Mouse (Mus musculus) neural tube, embryonic 13.5 days (tissue): ENCODE results near the gene Actb. TPM values are rescaled to one million over a fixed set of nuclear protein-coding genes. Genes with fewer than 3 reads are reported as not detected.
A peak's percentile ranks its signal among the peaks of the same experiment; 100 is the strongest.
"Not testable (repeated sequence)": the region's sequence is repeated elsewhere in the genome, so short reads cannot be mapped to it uniquely, and the experiment has no call there.

Experiments
- ATAC-seq: fragments of 200-750 bp; cut with Nextera tagmentation; 2 replicates; pipeline ENCODE4 v1.8.0; 2017; ENCODE audit warnings: low read depth, mild to moderate bottlenecking, moderate TSS enrichment, moderate library complexity
- H3K27ac ChIP-seq: fragments of 300-500 bp; sonication (generic); replicated peaks from 2 replicates; pipeline ENCODE4 v1.5.1; 2015; ENCODE audit warnings: moderate library complexity, mild to moderate bottlenecking, inconsistent platforms
- H3K27me3 ChIP-seq: fragments of 300-500 bp; sonication (generic); 2 replicates; pipeline ENCODE4 v1.6.1; 2015; ENCODE audit warnings: mild to moderate bottlenecking, inconsistent platforms
- H3K36me3 ChIP-seq: fragments of 300-500 bp; sonication (generic); 2 replicates; pipeline ENCODE4 v1.6.1; 2015; ENCODE audit warnings: mild to moderate bottlenecking, inconsistent platforms
- H3K4me1 ChIP-seq: fragments of 300-500 bp; sonication (generic); replicated peaks from 2 replicates; pipeline ENCODE4 v1.6.1; 2015; ENCODE audit warnings: inconsistent platforms
- H3K4me2 ChIP-seq: fragments of 300-500 bp; sonication (generic); 2 replicates; pipeline ENCODE4 v1.6.1; 2015; ENCODE audit warnings: inconsistent platforms, mild to moderate bottlenecking, moderate library complexity
- H3K4me3 ChIP-seq: fragments of 300-500 bp; sonication (generic); 2 replicates; pipeline ENCODE4 v1.5.1; 2015; ENCODE audit warnings: mild to moderate bottlenecking, inconsistent platforms
- H3K9ac ChIP-seq: fragments of 300-500 bp; sonication (generic); 2 replicates; pipeline ENCODE4 v1.6.1; 2015; ENCODE audit warnings: moderate library complexity, mild to moderate bottlenecking, inconsistent platforms
- H3K9me3 ChIP-seq: fragments of 300-500 bp; sonication (generic); 2 replicates; pipeline ENCODE4 v1.6.1; 2016; ENCODE audit warnings: inconsistent platforms
- WGBS: fragments of 180-500 bp; shearing (Covaris S2); methylation state at CpG from one replicate; pipeline ENCODE4 v1.1.7; 2015; 5-methylcytosine and 5-hydroxymethylcytosine counted together
- polyA plus RNA-seq: library from polyadenylated mRNA; unstranded; fragments of >200 nt; fragmentation: Nextera tagmentation; extraction: Ambion mirVana; gene quantifications from 2 replicates; pipeline ENCODE4 v1.2.1, GENCODE M21; 2015

The Actb gene
- polyA plus RNA-seq, 1 experiment from 2014 or later = 16,772 TPM

GRCm38 (mm10) chr5:142898316-142898715 lies 8.2 kb downstream of the Actb start:
- Histone ChIP-seq H3K4me1 (peaks cover 39% of the 10 kb centered on the region), H3K4me3 (no peak overlapping the region), H3K27ac (no peak overlapping the region), H3K36me3 (peaks cover 49% of the 10 kb centered on the region), H3K27me3 (no peaks in the 10 kb centered on the region), H3K9ac (no peak overlapping the region), H3K9me3 (no peaks in the 10 kb centered on the region), H3K4me2 (no peak overlapping the region)
- no peak for ATAC-seq
- WGBS = 73% methylated on average over 4 of the region's 4 CpGs

- Histone ChIP-seq H3K27ac (no peak overlapping the region), H3K4me3 (no peak overlapping the region), H3K27me3 (no peaks in the 10 kb centered on the region), H3K9ac (no peak overlapping the region), H3K36me3 (peaks cover 43% of the 10 kb centered on the region), H3K9me3 (no peaks in the 10 kb centered on the region), H3K4me1 (peaks cover 35% of the 10 kb centered on the region), H3K4me2 (no peak overlapping the region)
- WGBS = 96% methylated on average over 7 of the region's 7 CpGs
- no peak for ATAC-seq
Observed at GRCm38 (mm10) chr5:142897568-142898248, 8.8 kb downstream of the Actb start.

- H3K4me2 ChIP-seq = no peak overlapping the region
- H3K4me1 ChIP-seq = peaks cover 27% of the 10 kb centered on the region
- no peaks in the 10 kb centered on the region for H3K9me3 ChIP-seq
- H3K36me3 ChIP-seq = peaks cover 33% of the 10 kb centered on the region
- H3K27ac ChIP-seq = no peak overlapping the region
- no peak for ATAC-seq
- no peak overlapping the region for H3K4me3 ChIP-seq
- WGBS = 90% methylated on average over 5 of the region's 5 CpGs
- H3K9ac ChIP-seq = no peak overlapping the region
- no peaks in the 10 kb centered on the region for H3K27me3 ChIP-seq
Observed at GRCm38 (mm10) chr5:142896713-142897112, 9.8 kb downstream of the Actb start.

GRCm38 (mm10) chr5:142896192-142896591 lies 10.4 kb downstream of the Actb start:
- ATAC-seq = no peak
- Histone ChIP-seq H3K4me3 (0 out of 2 replicates have a peak overlapping the region, but pooled peaks have one; percentile 71), H3K27ac (no peak overlapping the region), H3K4me1 (peaks cover 30% of the 10 kb centered on the region), H3K4me2 (peak overlapping the region; percentile 73), H3K9ac (no peak overlapping the region), H3K9me3 (no peaks in the 10 kb centered on the region), H3K27me3 (no peaks in the 10 kb centered on the region), H3K36me3 (peaks cover 28% of the 10 kb centered on the region)
- 89% methylated on average over 10 of the region's 10 CpGs for WGBS

- H3K36me3 ChIP-seq = peaks cover 18% of the 10 kb centered on the region
- H3K27me3 ChIP-seq = no peaks in the 10 kb centered on the region
- under 1% methylated on average over 40 of the region's 40 CpGs for WGBS
- ATAC-seq = peak; percentile 97
- peak within 1 kb of the TSS; percentile 93 for H3K9ac ChIP-seq
- H3K4me1 ChIP-seq = peaks cover 30% of the 10 kb centered on the region
- peak within 1 kb of the TSS; percentile 71 for H3K4me3 ChIP-seq
- peak within 1 kb of the TSS; percentile 73 for H3K4me2 ChIP-seq
- no peaks in the 10 kb centered on the region for H3K9me3 ChIP-seq
- peak within 1 kb of the TSS; percentile 86 for H3K27ac ChIP-seq
Observed at GRCm38 (mm10) chr5:142894918-142895613, 11.5 kb downstream of the Actb start, which contains the start of gene Fbxl18. Gene Fbxl18, minus strand, starts transcription at chr5:142895421.

GRCm38 (mm10) chr5:142891396-142891795 lies 15.2 kb downstream of the Actb start:
- 86% methylated on average over 6 of the region's 6 CpGs for WGBS
- H3K4me3 ChIP-seq = no peak overlapping the region
- ATAC-seq = no peak
- H3K27ac ChIP-seq = no peak overlapping the region
- peaks cover 13% of the 10 kb centered on the region for H3K36me3 ChIP-seq
- peaks cover 30% of the 10 kb centered on the region for H3K4me1 ChIP-seq
- no peak overlapping the region for H3K4me2 ChIP-seq
- no peaks in the 10 kb centered on the region for H3K27me3 ChIP-seq
- no peak overlapping the region for H3K9ac ChIP-seq
- H3K9me3 ChIP-seq = no peaks in the 10 kb centered on the region

- H3K4me2 ChIP-seq, H3K4me1 ChIP-seq, H3K27ac ChIP-seq, H3K9me3 ChIP-seq, H3K27me3 ChIP-seq, H3K9ac ChIP-seq, ATAC-seq, H3K4me3 ChIP-seq: not testable (repeated sequence)
- peaks cover 45% of the 10 kb centered on the region for H3K36me3 ChIP-seq
- WGBS = 90% methylated on average over 3 of the region's 3 CpGs
Observed at GRCm38 (mm10) chr5:142887533-142887932, 19.0 kb downstream of the Actb start.

GRCm38 (mm10) chr5:142886761-142887160 lies 19.8 kb downstream of the Actb start:
- WGBS = 94% methylated on average over 20 of the region's 20 CpGs
- Histone ChIP-seq H3K9me3 (no peaks in the 10 kb centered on the region), H3K27ac (no peak overlapping the region), H3K9ac (no peak overlapping the region), H3K36me3 (peaks cover 45% of the 10 kb centered on the region), H3K4me3 (no peak overlapping the region), H3K4me1 (peaks cover 6% of the 10 kb centered on the region; the same call in 1 of the 2 replicates), H3K27me3 (no peaks in the 10 kb centered on the region), H3K4me2 (no peak overlapping the region)
- ATAC-seq = no peak

GRCm38 (mm10) chr5:142886181-142886580 lies 20.4 kb downstream of the Actb start:
- no peak overlapping the region for H3K9ac ChIP-seq
- H3K27ac ChIP-seq = no peak overlapping the region
- H3K4me2 ChIP-seq = no peak overlapping the region
- H3K27me3 ChIP-seq = no peaks in the 10 kb centered on the region
- H3K4me3 ChIP-seq = no peak overlapping the region
- peaks cover 45% of the 10 kb centered on the region for H3K36me3 ChIP-seq
- H3K4me1 ChIP-seq = peaks cover 9% of the 10 kb centered on the region
- WGBS = 96% methylated on average over 19 of the region's 19 CpGs
- ATAC-seq = no peak
- no peaks in the 10 kb centered on the region for H3K9me3 ChIP-seq

- Histone ChIP-seq H3K4me1 (peaks cover 34% of the 10 kb centered on the region), H3K27me3 (no peaks in the 10 kb centered on the region), H3K27ac (no peak overlapping the region), H3K4me2 (no peak overlapping the region), H3K9ac (no peak overlapping the region), H3K4me3 (no peak overlapping the region), H3K36me3 (peaks cover 48% of the 10 kb centered on the region), H3K9me3 (no peaks in the 10 kb centered on the region)
- no peak for ATAC-seq
- 93% methylated on average over 11 of the region's 11 CpGs for WGBS
Observed at GRCm38 (mm10) chr5:142882471-142882870, 24.1 kb downstream of the Actb start.

- WGBS = 79% methylated on average over 8 of the region's 8 CpGs
- 0 out of 2 replicates have a peak overlapping the region, but pooled peaks have one; percentile 33 for H3K27ac ChIP-seq
- no peaks in the 10 kb centered on the region for H3K9me3 ChIP-seq
- no peaks in the 10 kb centered on the region for H3K27me3 ChIP-seq
- H3K4me1 ChIP-seq = peaks cover 38% of the 10 kb centered on the region
- H3K4me2 ChIP-seq = no peak overlapping the region
- peaks cover 46% of the 10 kb centered on the region for H3K36me3 ChIP-seq
- ATAC-seq = no peak
- peak overlapping the region; percentile 62 for H3K9ac ChIP-seq
- no peak overlapping the region for H3K4me3 ChIP-seq
Observed at GRCm38 (mm10) chr5:142881936-142882335, 24.6 kb downstream of the Actb start.

GRCm38 (mm10) chr5:142880806-142881516 lies 25.6 kb downstream of the Actb start:
- Histone ChIP-seq H3K27ac (peak overlapping the region; percentile 72), H3K9ac (peak overlapping the region; percentile 62), H3K4me2 (0 out of 2 replicates have a peak overlapping the region, but pooled peaks have one; percentile 3), H3K36me3 (peaks cover 46% of the 10 kb centered on the region), H3K4me1 (peaks cover 45% of the 10 kb centered on the region), H3K4me3 (no peak overlapping the region), H3K9me3 (no peaks in the 10 kb centered on the region), H3K27me3 (no peaks in the 10 kb centered on the region)
- no peak for ATAC-seq
- WGBS = 23% methylated on average over 13 of the region's 13 CpGs
